16 mouse cellular contexts compared by ENCODE assay signal in the genomic region with DNA sequence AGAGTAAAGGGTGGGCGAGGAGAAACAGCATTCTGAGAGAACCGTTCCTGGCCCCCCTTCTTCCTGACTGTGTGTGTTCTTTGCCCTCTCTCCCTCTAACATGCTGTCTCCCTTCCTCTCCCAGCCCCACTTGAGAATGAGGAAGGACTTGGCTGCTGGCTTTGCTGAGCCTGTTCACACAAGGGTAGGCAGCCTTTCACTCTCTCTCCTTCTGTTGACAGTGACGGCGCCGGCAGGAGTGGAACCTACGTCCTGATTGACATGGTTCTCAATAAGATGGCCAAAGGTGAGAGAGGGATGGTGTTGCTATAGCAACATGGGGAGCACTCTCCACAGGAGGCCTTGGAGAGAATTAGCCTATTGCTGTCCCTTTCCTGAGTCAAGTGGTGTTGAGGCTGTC.
DNase-seq lines count a peak whose midpoint lies in the region; ATAC-seq lines count a peak whose summit lies in the region.
"Had no signal": no experiment of that assay in that cellular context is flagged by ENCODE, and none has a peak within 500 bp of the region (broad histone marks: within the 10 kb centered on the region; RNA-seq: fewer than 3 reads in every experiment).

No protein-coding gene starts in this region.

- peak overlapping the region; percentile 64; the same call in 1 of the 2 replicates for H3K27ac ChIP-seq in forebrain, embryonic 14.5 days (ENCODE audit: low read depth, low read length)
- no peak overlapping the region for H3K27ac ChIP-seq in intestine, embryonic 16.5 days (ENCODE audit: low read length)
- H3K27ac ChIP-seq: neural tube, embryonic 12.5 days had no signal

- peaks cover 28% of the 10 kb centered on the region; the same call in 1 of the 2 replicates for H3K36me3 ChIP-seq in forebrain, embryonic 14.5 days (ENCODE audit: control insufficient read depth, insufficient read depth, low read length)
- no peaks in the 10 kb centered on the region for H3K36me3 ChIP-seq in intestine, embryonic 16.5 days (ENCODE audit: control insufficient read depth, insufficient read depth, low read length)
- H3K36me3 ChIP-seq: neural tube, embryonic 12.5 days had no signal

- H3K9ac ChIP-seq in forebrain, embryonic 14.5 days (ENCODE audit: low read length): no peak overlapping the region
- no peak overlapping the region for H3K9ac ChIP-seq in intestine, embryonic 16.5 days (ENCODE audit: low read depth, low read length)
- H3K9ac ChIP-seq: neural tube, embryonic 12.5 days had no signal

- H3K27me3 ChIP-seq in forebrain, embryonic 14.5 days (replicated peaks; ENCODE audit: control insufficient read depth, insufficient read depth, low read length): no peaks in the 10 kb centered on the region
- no peaks in the 10 kb centered on the region for H3K27me3 ChIP-seq in intestine, embryonic 16.5 days (replicated peaks; ENCODE audit: control insufficient read depth, insufficient read depth, low read length)
- H3K27me3 ChIP-seq: CH12.LX; neural tube, embryonic 12.5 days had no signal

- peak; percentile 35 for DNase-seq in retina, embryonic 14.5 days (ENCODE audit: low spot score)
- DNase-seq in retina, postnatal 1 day: no peak
- DNase-seq in forebrain, embryonic 14.5 days (ENCODE audit: low spot score): peak; percentile 52
- DNase-seq in thymus, postnatal 10 days (ENCODE audit: low spot score in 2 of 2): no peak
- no peak for DNase-seq in adrenal gland, postnatal 4 days (ENCODE audit: low spot score in 2 of 2)
- DNase-seq: adrenal gland, postnatal 10 days; cerebellum, adult 11 months; heart, postnatal 4 days; kidney, postnatal 14 days; thymus, postnatal 36 days had no signal

- peaks cover 52% of the 10 kb centered on the region for H3K4me1 ChIP-seq in forebrain, embryonic 14.5 days (ENCODE audit: control insufficient read depth, insufficient read depth, low read length)
- no peaks in the 10 kb centered on the region for H3K4me1 ChIP-seq in intestine, embryonic 16.5 days (ENCODE audit: control insufficient read depth, insufficient read depth, low read length)

- no peak overlapping the region for H3K4me2 ChIP-seq in forebrain, embryonic 14.5 days (ENCODE audit: low read length)
- no peak overlapping the region for H3K4me2 ChIP-seq in intestine, embryonic 16.5 days (ENCODE audit: low read depth, low read length)
- H3K4me2 ChIP-seq: liver, embryonic 11.5 days; neural tube, embryonic 12.5 days had no signal

- 34% methylated on average over 6 of the region's 6 CpGs for WGBS in forebrain, embryonic 14.5 days
- 42% methylated on average over 6 of the region's 6 CpGs for WGBS in intestine, embryonic 16.5 days

- no peak for ATAC-seq in forebrain, embryonic 14.5 days
- peak; percentile 28; the same call in 1 of the 2 replicates for ATAC-seq in intestine, embryonic 16.5 days
- no peak for ATAC-seq in activated CD4-positive, CD25-positive, alpha-beta regulatory T cell, adult 4 months
- ATAC-seq: Patski had no signal

- H3K4me3 ChIP-seq in forebrain, embryonic 14.5 days (ENCODE audit: low read depth, low read length): no peak overlapping the region
- H3K4me3 ChIP-seq in intestine, embryonic 16.5 days (ENCODE audit: low read length): no peak overlapping the region
- H3K4me3 ChIP-seq: neural tube, embryonic 12.5 days had no signal

- H3K9me3 ChIP-seq in forebrain, embryonic 14.5 days (replicated peaks; ENCODE audit: control insufficient read depth, low read length): no peaks in the 10 kb centered on the region
- no peaks in the 10 kb centered on the region for H3K9me3 ChIP-seq in intestine, embryonic 16.5 days (ENCODE audit: control insufficient read depth, low read length)
- H3K9me3 ChIP-seq: neural tube, embryonic 12.5 days had no signal

Comparison
In these comparisons a context has a peak if more than half of its experiments do, and no peak if none do; other contexts are left out.
1. DNase-seq: peak in retina, embryonic 14.5 days (single experiment) and forebrain, embryonic 14.5 days (single experiment); none in retina, postnatal 1 day (single experiment), thymus, postnatal 10 days (0 of 2) and adrenal gland, postnatal 4 days (0 of 2).